7 mouse cellular contexts compared by ENCODE assay signal in the genomic region with DNA sequence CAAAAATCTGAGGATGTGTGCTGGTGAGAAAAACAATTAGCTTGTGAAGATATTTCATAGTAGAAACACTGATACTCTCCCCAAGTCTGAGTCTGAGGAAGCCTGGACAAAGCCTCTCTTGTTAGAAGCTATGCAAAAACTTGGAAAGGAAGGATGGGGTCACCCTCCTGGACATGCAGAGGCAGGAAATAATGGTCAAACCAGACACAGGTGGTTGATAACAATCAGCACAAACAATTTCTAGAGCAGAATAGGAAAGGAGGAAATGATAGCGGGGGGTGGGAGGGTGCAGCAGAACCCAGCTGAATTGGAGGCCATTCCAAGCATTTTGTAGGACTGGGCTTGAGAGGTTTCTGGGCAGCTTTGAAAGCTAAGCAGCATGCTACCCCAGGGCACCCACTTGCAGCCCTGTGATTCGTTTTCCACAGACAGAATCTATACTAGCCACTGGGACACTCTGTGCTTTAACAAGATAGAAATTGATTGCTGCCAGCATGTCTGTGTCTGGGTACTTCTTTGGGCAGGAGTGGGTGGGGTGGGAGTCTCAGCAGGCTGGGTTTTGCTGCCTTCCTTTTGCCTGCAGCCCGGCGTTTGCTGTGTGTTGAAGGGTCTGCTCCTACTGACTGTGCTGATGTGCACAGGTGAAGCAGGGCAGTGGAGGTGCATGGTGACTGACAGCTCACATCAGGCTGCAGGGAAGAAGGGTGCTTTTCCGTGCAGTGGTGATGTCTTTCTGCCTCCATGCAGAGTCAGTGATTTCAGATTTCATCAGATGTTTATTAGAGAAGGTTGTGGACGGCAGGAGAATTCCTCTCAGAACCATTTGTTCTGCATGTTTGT. TPM values are rescaled to one million over a fixed set of nuclear protein-coding genes. Genes with fewer than 3 reads are reported as not detected.
DNase-seq lines count a peak whose midpoint lies in the region; ATAC-seq and TF ChIP-seq lines count a peak whose summit lies in the region.

No protein-coding gene starts in this region.

- no peaks in the 10 kb centered on the region for H3K27me3 ChIP-seq in liver, embryonic 11.5 days (replicated peaks; ENCODE audit: control insufficient read depth, insufficient read depth, low read length)
- H3K27me3 ChIP-seq in forebrain, embryonic 10.5 days (ENCODE audit: poor library complexity, severe bottlenecking), result no peaks in the 10 kb centered on the region
- no peaks in the 10 kb centered on the region for H3K27me3 ChIP-seq in hindbrain, embryonic 12.5 days
- H3K27me3 ChIP-seq in midbrain, postnatal 0 days (ENCODE audit: insufficient read depth, low read length), result no peaks in the 10 kb centered on the region

- peak overlapping the region; percentile 28; the same call in 1 of the 2 replicates for H3K27ac ChIP-seq in liver, embryonic 11.5 days (ENCODE audit: low read depth, low read length)
- H3K27ac ChIP-seq in forebrain, embryonic 10.5 days, result peak overlapping the region; percentile 8
- peak overlapping the region; percentile 73 for H3K27ac ChIP-seq in hindbrain, embryonic 12.5 days
- peak overlapping the region; percentile 47 for H3K27ac ChIP-seq in midbrain, postnatal 0 days (ENCODE audit: low read depth, low read length)

- no peak overlapping the region for H3K4me2 ChIP-seq in liver, embryonic 11.5 days
- H3K4me2 ChIP-seq in hindbrain, embryonic 12.5 days (replicated peaks), result 0 out of 2 replicates have a peak overlapping the region, but pooled peaks have one; percentile 8
- H3K4me2 ChIP-seq in midbrain, postnatal 0 days (ENCODE audit: low read depth, low read length, poor library complexity, severe bottlenecking), result no peak overlapping the region

- H3K36me3 ChIP-seq in liver, embryonic 11.5 days (ENCODE audit: control insufficient read depth, insufficient read depth, low read length), result no peaks in the 10 kb centered on the region
- peaks cover 28% of the 10 kb centered on the region for H3K36me3 ChIP-seq in forebrain, embryonic 10.5 days (replicated peaks)
- 0 out of 2 replicates have a peak, but pooled peaks cover under 1% of the 10 kb centered on the region for H3K36me3 ChIP-seq in hindbrain, embryonic 12.5 days
- H3K36me3 ChIP-seq in midbrain, postnatal 0 days (ENCODE audit: insufficient read depth, low read length), result peaks cover 2% of the 10 kb centered on the region; the same call in 1 of the 2 replicates

- no peak overlapping the region for H3K4me3 ChIP-seq in liver, embryonic 11.5 days (ENCODE audit: low read depth, low read length)
- H3K4me3 ChIP-seq in forebrain, embryonic 10.5 days, result no peak overlapping the region
- no peak overlapping the region for H3K4me3 ChIP-seq in hindbrain, embryonic 12.5 days
- no peak overlapping the region for H3K4me3 ChIP-seq in midbrain, postnatal 0 days (ENCODE audit: low read depth, low read length)

- H3K4me1 ChIP-seq in liver, embryonic 11.5 days (replicated peaks; ENCODE audit: control insufficient read depth, insufficient read depth, low read length), result peaks cover 14% of the 10 kb centered on the region
- peaks cover 29% of the 10 kb centered on the region for H3K4me1 ChIP-seq in forebrain, embryonic 10.5 days
- peaks cover 20% of the 10 kb centered on the region for H3K4me1 ChIP-seq in hindbrain, embryonic 12.5 days
- peaks cover 8% of the 10 kb centered on the region for H3K4me1 ChIP-seq in midbrain, postnatal 0 days (ENCODE audit: insufficient read depth, low read length)

- no peak overlapping the region for H3K9ac ChIP-seq in liver, embryonic 11.5 days (ENCODE audit: low read depth, low read length)
- H3K9ac ChIP-seq in hindbrain, embryonic 12.5 days, result peak overlapping the region; percentile 38; the same call in 1 of the 2 replicates
- no peak overlapping the region for H3K9ac ChIP-seq in midbrain, postnatal 0 days (replicated peaks; ENCODE audit: low read length, poor library complexity, severe bottlenecking)

- DNase-seq in liver, embryonic 11.5 days (ENCODE audit: low spot score), result no peak
- DNase-seq in liver, result no peak
- no peak for DNase-seq in forebrain, embryonic 10.5 days (ENCODE audit: extremely low spot score, low spot score)
- no peak for DNase-seq in midbrain, postnatal 0 days (ENCODE audit: low spot score)
- no peak for DNase-seq in c-Kit-positive CD71-positive TER-119-positive erythroid progenitor cells, embryonic 14.5 days (ENCODE audit: low spot score)
- DNase-seq in left cerebral cortex, postnatal 4 days, result no peak

- no peak for ATAC-seq in liver, embryonic 11.5 days (replicated peaks; ENCODE audit: low FRiP score)
- peak; percentile 36; the same call in 1 of the 2 replicates for ATAC-seq in hindbrain, embryonic 12.5 days (ENCODE audit: low FRiP score)
- ATAC-seq in midbrain, postnatal 0 days (ENCODE audit: low FRiP score), result peak; percentile 48; the same call in 1 of the 2 replicates

- 33% methylated on average over 6 of the region's 6 CpGs for WGBS in liver, embryonic 11.5 days
- 58% methylated on average over 6 of the region's 6 CpGs for WGBS in forebrain, embryonic 10.5 days
- WGBS in hindbrain, embryonic 12.5 days, result 55% methylated on average over 6 of the region's 6 CpGs
- 45% methylated on average over 6 of the region's 6 CpGs for WGBS in midbrain, postnatal 0 days

- H3K9me3 ChIP-seq in liver, embryonic 11.5 days (ENCODE audit: control insufficient read depth, low read length), result no peaks in the 10 kb centered on the region
- no peaks in the 10 kb centered on the region for H3K9me3 ChIP-seq in forebrain, embryonic 10.5 days
- no peaks in the 10 kb centered on the region for H3K9me3 ChIP-seq in hindbrain, embryonic 12.5 days (replicated peaks)
- H3K9me3 ChIP-seq in midbrain, postnatal 0 days (ENCODE audit: low read length), result no peaks in the 10 kb centered on the region

- intact Hi-C loops in left cerebral cortex, postnatal 4 days (cut with DNase I), result no loop called here

- TF ChIP-seq CTCF in midbrain, postnatal 0 days (IDR thresholded peaks at IDR 0.05), result no peak

RNA-seq across cellular contexts. Expression of a gene that starts 33.3 kb away (rescaled TPM):
- polyA plus RNA-seq in liver, embryonic 11.5 days (2014; fragmentation: Nextera tagmentation; extraction: Ambion mirVana), result 5.2 and 6.6 TPM in 2 replicates
- 10.3 and 11.7 TPM in 2 replicates for polyA plus RNA-seq in forebrain, embryonic 10.5 days (2016; fragmentation: Nextera tagmentation; extraction: Ambion mirVana)
- 5.8 and 7.0 TPM in 2 replicates for polyA plus RNA-seq in hindbrain, embryonic 12.5 days (2016; fragmentation: Nextera tagmentation; extraction: Ambion mirVana)
- 0.47 and 1.9 TPM in 2 replicates for total RNA-seq in midbrain, postnatal 0 days (2014; rRNA removed)
- polyA plus RNA-seq in midbrain, postnatal 0 days (2015; fragmentation: Nextera tagmentation; extraction: Ambion mirVana), result 4.2 and 6.1 TPM in 2 replicates
- total RNA-seq in left cerebral cortex, postnatal 4 days (2021), result 1 to 10 TPM in 1 of 2 experiments, under 1 TPM in 1; 0.52 to 1.5 TPM

Comparison
In these comparisons a context has a peak if more than half of its experiments do, and no peak if none do; other contexts are left out.
1. H3K27ac ChIP-seq: peak in every context shown above with its lines; median percentile 73 in hindbrain, embryonic 12.5 days; 47 in midbrain, postnatal 0 days; 28 in liver, embryonic 11.5 days; 8 in forebrain, embryonic 10.5 days.